Mouse (Mus musculus) retina, adult 2 months (tissue): Measurements from ENCODE around the gene Pappa.

ENCODE experiments used
- DNase-seq: peaks from one replicate; pipeline ENCODE4 v3.0.0-alpha.2; 2012; ENCODE audit warnings: low read depth, low spot score

Pappa gene

GRCm38 (mm10) chr4:65269996-65270395 lies 146.0 kb downstream of the Pappa start:
- DNase-seq: no peak

- no peak for DNase-seq
These were observed 148.3 kb downstream of the Pappa start for GRCm38 (mm10) chr4:65272295-65272694.

DNA sequence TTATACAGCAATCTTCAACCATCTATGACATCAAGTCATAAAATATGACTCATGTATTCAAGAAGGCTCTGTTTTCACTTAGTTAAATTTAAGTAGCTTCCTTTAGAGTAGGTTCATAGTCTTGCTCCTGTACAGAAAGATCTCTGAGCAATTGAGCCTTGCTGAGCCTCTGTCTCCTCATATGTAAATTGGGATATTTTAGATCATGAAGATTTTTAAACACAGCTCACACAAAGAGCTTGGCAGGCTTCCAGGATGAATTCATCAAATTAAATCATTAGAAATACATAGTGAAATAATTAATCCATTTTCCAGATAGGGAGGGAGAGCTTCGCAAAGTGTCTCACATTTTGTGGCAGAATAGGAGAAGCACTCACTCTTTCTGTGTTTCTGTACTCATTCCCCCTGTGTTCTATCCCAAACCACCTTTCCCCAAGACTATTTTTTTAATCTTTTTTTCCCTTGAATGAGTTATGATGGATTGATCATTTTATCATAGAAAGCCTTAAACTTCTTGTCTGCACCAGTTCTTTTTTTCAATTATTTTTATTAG lies 149.4 kb downstream of the Pappa start:
- no peak for DNase-seq

DNA sequence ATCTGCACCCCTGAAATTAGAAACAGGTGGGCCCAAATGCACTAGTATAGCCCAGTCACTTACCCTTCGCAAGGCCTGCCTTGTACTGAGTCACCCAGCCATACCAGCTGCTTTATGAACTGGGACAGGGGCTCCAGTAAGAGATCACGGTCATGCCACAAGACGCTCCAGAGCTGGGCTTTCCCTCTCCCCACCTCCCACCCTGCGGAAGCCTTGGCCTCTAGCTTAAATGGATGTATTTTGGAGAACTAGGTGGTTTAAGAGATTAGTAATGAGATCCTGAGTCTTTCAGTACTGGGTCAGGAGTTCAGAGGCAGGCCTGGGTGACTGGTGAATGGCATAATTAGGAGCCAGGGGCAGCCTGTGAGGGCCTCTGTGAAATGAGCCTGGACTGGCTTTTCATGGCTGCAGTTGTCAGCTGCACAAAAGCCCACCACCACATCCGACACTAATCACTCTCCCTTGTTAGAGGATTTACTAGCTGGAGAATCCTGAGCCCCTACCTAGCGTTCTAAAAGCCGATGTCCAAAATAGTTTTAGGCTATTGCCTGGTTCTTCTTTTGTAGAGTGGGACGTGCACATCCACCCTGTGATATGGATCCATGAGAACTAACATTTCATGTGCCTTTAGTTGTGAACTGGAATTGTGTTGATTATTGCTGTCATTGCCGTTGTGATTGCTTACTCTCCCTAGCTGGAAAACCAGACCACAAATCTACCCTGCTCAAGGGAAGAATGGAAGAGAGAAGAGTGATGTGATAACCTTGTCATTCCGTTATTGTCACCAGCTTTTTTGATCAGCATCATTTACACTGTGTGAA lies 154.7 kb downstream of the Pappa start:
- DNase-seq: no peak

- DNase-seq: no peak
These were observed 155.3 kb downstream of the Pappa start for GRCm38 (mm10) chr4:65279272-65279653.

- DNase-seq: no peak
These were observed 156.2 kb downstream of the Pappa start for GRCm38 (mm10) chr4:65279979-65280677.

DNA sequence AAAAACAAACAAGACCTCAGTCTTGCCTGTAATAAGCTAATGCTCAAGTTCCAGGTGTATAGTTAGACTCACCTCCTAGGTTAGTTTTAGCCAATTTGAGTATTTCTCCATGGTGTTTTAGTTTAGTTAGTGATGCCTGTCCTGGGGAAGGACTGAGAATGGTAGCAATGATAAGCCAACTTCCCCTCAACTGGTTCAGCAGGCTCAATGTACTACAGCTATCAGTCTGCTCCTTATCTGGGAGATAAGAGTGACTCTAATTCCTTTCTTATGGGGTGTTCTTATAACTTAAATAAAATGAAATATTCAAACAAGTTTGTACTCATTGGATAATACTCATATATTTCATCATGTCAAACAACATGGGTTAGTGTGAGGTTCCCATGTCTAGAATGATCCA lies 156.9 kb downstream of the Pappa start:
- no peak for DNase-seq

DNA sequence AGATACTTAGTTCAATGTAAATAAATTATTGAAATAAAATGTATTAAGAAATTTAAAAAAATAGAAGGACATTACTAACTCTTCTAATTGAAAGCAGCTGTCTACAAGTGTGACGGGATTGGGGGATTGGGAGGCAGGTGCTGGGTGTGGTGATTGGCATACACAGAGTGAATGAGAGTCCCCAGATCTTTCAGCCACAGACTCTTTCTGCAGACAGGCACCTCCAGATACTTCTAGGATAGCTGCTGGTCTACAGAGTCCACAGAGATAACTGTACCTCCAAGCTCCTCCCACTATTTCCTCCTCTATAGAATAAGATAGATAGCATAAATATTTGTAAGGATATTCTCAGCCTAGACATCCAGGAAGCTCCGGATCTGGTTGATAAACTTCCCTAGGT lies 159.6 kb downstream of the Pappa start:
- DNase-seq: no peak

- no peak for DNase-seq
These were observed 161.2 kb downstream of the Pappa start for GRCm38 (mm10) chr4:65285165-65285564.

GRCm38 (mm10) chr4:65289247-65289646 lies 165.3 kb downstream of the Pappa start:
- DNase-seq: no peak

GRCm38 (mm10) chr4:65295741-65296140 lies 171.8 kb downstream of the Pappa start:
- no peak for DNase-seq

DNA sequence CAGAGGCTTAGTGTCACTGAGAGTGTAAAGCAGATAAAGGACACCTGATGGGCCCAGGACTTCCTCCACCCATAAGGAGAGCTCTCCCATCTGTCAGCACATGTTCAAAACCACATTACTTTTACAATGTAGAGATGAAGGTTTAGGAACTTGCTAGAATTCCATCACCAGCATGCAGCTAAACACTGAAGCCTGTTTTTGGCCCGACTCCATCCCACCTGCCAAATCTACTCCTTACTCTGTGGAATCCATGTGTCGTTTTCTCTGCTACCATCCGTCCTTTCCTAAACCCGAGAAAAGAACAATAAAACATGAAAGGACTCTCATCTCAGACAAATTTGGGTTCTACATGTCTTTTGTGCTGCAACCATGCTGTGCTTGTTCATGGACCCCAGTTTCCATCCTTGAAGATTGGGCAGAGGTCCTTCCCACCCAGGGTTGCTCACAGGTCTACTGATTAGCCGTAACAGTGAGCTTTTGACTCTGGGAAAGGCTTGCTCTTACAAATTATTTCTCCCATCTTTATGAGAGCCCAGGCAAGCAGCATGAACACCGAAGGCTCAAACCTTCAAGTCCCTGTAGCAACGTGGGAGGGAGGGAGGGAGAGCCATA lies 172.5 kb downstream of the Pappa start:
- no peak for DNase-seq

DNA sequence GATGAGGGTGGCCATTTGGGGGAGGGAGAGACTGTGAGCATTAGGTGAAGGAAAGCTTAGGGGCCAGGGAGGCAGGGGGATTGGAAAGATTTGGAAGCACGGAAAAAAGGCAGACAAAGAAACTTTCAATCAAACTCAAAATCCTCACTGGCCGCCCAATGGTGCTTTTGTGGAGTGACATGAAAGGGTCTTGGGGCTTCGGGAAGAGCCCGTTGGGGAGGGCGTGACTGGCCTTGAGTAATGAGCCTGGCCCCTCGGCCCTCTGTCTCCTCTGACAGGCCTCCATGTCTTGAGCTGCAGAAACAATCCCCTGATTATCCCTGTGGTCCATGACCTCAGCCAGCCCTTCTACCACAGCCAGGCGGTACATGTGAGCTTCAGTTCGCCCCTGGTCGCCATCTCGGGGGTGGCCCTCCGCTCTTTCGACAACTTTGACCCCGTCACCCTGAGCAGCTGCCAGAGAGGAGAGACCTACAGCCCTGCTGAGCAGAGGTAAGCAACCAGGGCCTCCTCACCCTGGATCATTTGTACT lies 173.1 kb downstream of the Pappa start:
- DNase-seq: no peak

GRCm38 (mm10) chr4:65298212-65299181 lies 174.5 kb downstream of the Pappa start:
- no peak for DNase-seq

DNA sequence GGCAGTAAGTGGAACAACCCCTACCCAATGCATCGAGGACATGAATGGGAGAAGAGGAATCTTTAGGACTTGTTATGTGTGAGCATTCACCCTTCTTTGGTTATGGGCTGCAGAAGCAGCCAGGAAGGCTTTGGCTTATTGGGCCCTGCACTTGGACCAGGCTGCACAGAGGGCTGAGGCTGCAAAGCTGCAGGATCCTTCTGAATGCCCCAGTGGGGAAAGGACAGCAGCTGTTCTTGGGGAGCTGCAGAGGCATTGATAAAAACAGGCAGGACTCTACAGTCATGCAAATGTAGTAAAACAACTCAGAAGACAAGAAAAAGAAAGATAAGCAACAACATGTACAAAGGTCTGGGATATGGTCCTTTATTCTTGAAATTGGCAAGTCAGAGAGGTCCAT lies 175.4 kb downstream of the Pappa start:
- no peak for DNase-seq

DNA sequence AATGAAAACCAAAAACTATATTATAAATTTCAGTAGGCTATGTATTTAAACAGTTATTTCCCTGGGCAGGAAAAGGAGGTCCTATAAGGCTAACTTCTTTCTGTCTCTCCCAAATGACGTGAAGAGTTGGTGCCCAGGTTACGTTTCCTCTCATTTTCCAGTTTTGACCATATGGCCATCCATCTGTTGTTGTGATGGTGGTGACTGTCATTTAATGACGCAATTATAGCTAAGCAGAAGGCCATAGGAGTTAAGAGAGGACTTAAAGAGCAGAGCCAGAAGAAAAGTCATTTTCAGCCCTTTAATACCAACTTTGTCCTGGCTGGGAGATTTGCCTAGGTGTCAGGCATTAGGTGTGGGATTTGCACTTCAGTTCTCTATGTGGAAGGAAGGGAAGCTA lies 176.5 kb downstream of the Pappa start:
- no peak for DNase-seq

DNA sequence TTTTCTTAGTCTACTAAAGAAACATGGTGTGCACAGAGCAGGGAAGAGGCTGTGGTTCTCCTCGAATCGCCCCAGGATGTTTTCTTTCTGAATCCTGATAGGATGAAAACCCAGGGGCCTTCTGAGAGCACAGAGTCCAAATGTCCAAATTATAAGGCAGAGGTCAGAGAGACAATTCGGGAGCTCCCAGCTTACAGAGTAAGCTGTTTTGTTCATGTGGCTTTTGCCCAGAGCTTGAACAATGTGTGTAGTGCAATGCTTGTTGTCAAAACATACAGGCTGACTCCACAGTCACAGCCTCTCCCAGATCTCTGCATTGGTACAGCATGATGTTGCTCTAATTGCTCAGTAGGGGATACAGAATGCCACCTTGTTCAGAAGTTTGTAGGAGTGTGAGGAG lies 178.7 kb downstream of the Pappa start:
- DNase-seq: no peak

- DNase-seq: no peak
These were observed 194.0 kb downstream of the Pappa start for GRCm38 (mm10) chr4:65317877-65318525.

DNA sequence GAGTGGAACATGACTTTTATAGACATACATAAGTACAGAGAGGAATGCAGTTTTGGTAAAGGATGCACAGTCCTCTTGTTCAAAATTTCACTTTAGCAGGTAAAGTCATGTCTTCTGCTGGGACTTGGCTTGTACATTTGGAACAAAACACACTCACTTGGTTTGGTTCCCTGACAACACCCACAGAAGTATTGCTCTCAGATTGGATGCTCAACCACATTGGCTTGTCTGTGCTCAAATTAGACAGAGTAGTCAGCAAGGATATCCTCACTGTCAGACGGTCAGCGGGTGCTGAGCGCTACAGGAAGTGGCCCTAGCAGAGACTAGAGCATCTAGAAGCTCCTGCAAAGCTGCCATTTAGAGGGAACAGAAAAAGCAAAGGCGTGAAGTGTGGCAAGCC lies 197.4 kb downstream of the Pappa start:
- no peak for DNase-seq

GRCm38 (mm10) chr4:65321959-65322358 lies 198.0 kb downstream of the Pappa start:
- no peak for DNase-seq

- no peak for DNase-seq
These were observed 201.8 kb downstream of the Pappa start for GRCm38 (mm10) chr4:65325816-65326215.
